Mouse (Mus musculus) thymus, adult 18-20 months (tissue): ENCODE data around the gene Mettl23.
A peak's percentile ranks its signal among the peaks of the same experiment; 100 is the strongest.

Source experiments
- DNase-seq, 2 experiments: peaks; one replicate each; pipeline ENCODE4 v3.0.0; 2022; ENCODE audit warnings: mixed read lengths in 2 of 2

Gene Mettl23

GRCm38 (mm10) chr11:116843261-116844233, at the start of gene Mettl23, which contains the start of gene Jmjd6:
Gene Mettl23 (plus strand): TSS chr11:116843278.
Gene Jmjd6 (minus strand): TSS chr11:116843449.
- peak; percentile 96 to 97 for DNase-seq

GRCm38 (mm10) chr11:116799364-116799763, 43.7 kb upstream of the Mettl23 start:
- no peak for DNase-seq

- DNase-seq, result no peak
Observed at GRCm38 (mm10) chr11:116801106-116801505, 42.0 kb upstream of the Mettl23 start.

- no peak for DNase-seq
Observed at GRCm38 (mm10) chr11:116802709-116803108, 40.4 kb upstream of the Mettl23 start.

GRCm38 (mm10) chr11:116806136-116807071, 36.7 kb upstream of the Mettl23 start:
- no peak for DNase-seq

GRCm38 (mm10) chr11:116807116-116807515, 36.0 kb upstream of the Mettl23 start:
- DNase-seq, result no peak

- DNase-seq, result no peak
Observed at GRCm38 (mm10) chr11:116807526-116807925, 35.6 kb upstream of the Mettl23 start.

- DNase-seq, result peak; percentile 42 to 65
Observed at GRCm38 (mm10) chr11:116807938-116808606, 35.0 kb upstream of the Mettl23 start.

GRCm38 (mm10) chr11:116808811-116809395, 34.2 kb upstream of the Mettl23 start:
- DNase-seq, result no peak

- no peak for DNase-seq
Observed at GRCm38 (mm10) chr11:116809520-116809919, 33.6 kb upstream of the Mettl23 start.

- no peak for DNase-seq
Observed at GRCm38 (mm10) chr11:116810528-116810927, 32.5 kb upstream of the Mettl23 start.

- DNase-seq, result peak in 1 of 2 experiments; percentile 36
Observed at GRCm38 (mm10) chr11:116810983-116811901, 31.8 kb upstream of the Mettl23 start.

GRCm38 (mm10) chr11:116812793-116813529, 30.1 kb upstream of the Mettl23 start:
- DNase-seq, result no peak

GRCm38 (mm10) chr11:116813610-116814009, 29.5 kb upstream of the Mettl23 start:
- DNase-seq, result no peak

GRCm38 (mm10) chr11:116814076-116814883, 28.8 kb upstream of the Mettl23 start:
- no peak for DNase-seq

GRCm38 (mm10) chr11:116814884-116815415, 28.1 kb upstream of the Mettl23 start:
- no peak for DNase-seq

- DNase-seq, result no peak
Observed at GRCm38 (mm10) chr11:116816769-116817168, 26.3 kb upstream of the Mettl23 start.

- no peak for DNase-seq
Observed at GRCm38 (mm10) chr11:116817567-116817966, 25.5 kb upstream of the Mettl23 start.

- DNase-seq, result no peak
Observed at GRCm38 (mm10) chr11:116818722-116819121, 24.4 kb upstream of the Mettl23 start.
